Mouse (Mus musculus): ENCODE results near the gene Elovl3. TPM values are rescaled to one million over a fixed set of nuclear protein-coding genes. Genes with fewer than 3 reads are reported as not detected.
A peak's percentile ranks its signal among the peaks of the same experiment; 100 is the strongest.

Gene Elovl3
- 0.10 TPM in 1 of 2 replicates, not detected in the other for polyA plus RNA-seq (2016; fragmentation: Nextera tagmentation; extraction: Ambion mirVana)

DNA sequence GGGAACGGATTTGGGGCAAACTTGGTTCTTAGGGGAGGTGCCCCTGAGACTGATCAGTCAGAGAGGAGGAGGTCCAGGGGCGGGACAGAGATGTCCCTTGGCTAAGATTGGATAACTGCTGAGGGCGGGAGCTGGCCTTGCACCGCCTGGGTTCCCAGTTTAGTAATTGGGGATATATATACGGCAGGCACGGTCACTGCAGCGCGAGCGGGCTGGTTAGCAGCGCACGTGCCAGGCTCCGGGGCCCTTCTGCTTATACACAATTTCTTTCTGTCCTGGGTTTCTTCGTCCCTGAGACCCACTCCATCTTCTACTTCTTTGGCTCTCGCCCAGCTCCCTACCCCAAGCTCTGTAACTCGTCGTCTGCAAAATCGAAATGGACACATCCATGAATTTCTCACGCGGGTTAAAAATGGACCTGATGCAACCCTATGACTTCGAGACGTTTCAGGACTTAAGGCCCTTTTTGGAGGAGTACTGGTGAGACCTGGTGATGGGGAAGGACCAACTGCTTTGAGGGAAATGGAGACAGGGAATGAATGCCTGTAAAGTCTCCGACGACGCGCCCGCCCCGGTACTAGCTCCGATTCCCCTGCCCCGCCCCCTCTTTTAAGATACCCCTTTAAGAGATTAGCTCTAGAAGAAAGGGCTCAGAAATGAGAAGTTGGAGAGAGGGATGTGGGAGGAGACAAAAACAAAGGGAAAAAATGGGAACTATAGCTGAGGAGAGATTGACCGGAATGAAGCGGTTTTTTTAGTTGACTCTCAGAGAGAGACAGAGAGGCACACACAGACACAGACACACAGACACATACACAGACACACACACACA, at the start of gene Elovl3:
Gene Elovl3, plus strand, starts transcription at position 204 of the 832 bp plus-strand sequence.
- peak within 1 kb of the TSS; percentile 28 for H3K4me3 ChIP-seq

DNA sequence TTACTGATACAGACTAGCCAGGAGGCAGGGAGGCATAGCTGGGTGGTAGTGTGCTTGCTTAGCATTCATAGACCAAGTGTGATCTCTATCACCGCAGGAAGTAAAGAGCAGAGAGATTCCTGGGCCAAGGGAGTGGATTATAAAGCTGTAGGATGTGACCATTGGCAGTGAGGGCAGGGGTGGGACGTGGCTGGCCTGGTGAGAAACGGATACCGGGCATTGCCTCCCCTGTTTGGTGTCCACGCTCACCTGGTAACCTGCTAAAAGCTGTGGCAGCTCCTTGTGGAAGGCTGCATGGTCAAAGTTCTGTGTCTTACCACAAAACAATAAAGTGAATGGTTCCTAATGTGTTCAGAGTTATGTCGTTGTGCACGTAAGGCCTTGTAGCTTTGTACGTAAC, 46.5 kb upstream of the Elovl3 start:
- H3K27me3 ChIP-seq (replicated peaks; ENCODE audit: low read depth, poor library complexity, severe bottlenecking), result no peaks in the 10 kb centered on the region
- WGBS, result 96% methylated on average over 8 of the region's 8 CpGs
- H3K9me3 ChIP-seq, result no peaks in the 10 kb centered on the region
- H3K27ac ChIP-seq (replicated peaks), result no peak overlapping the region
- no peak overlapping the region for H3K4me3 ChIP-seq
- no peak for DNase-seq (ENCODE audit: low spot score)
- H3K4me1 ChIP-seq, result no peaks in the 10 kb centered on the region
- peaks cover 65% of the 10 kb centered on the region for H3K36me3 ChIP-seq (replicated peaks)

More for the DNA sequence above, at the start of gene Elovl3:
- no peaks in the 10 kb centered on the region for H3K9me3 ChIP-seq
- no peaks in the 10 kb centered on the region for H3K36me3 ChIP-seq (replicated peaks)
- peaks cover 73% of the 10 kb centered on the region for H3K27me3 ChIP-seq (replicated peaks; ENCODE audit: low read depth, poor library complexity, severe bottlenecking)
- DNase-seq (ENCODE audit: low spot score), result peak; percentile 44
- 3% methylated on average over 31 of the region's 31 CpGs for WGBS
- no peak within 1 kb of the TSS for H3K27ac ChIP-seq (replicated peaks)
- H3K4me1 ChIP-seq, result peaks cover 26% of the 10 kb centered on the region

DNA sequence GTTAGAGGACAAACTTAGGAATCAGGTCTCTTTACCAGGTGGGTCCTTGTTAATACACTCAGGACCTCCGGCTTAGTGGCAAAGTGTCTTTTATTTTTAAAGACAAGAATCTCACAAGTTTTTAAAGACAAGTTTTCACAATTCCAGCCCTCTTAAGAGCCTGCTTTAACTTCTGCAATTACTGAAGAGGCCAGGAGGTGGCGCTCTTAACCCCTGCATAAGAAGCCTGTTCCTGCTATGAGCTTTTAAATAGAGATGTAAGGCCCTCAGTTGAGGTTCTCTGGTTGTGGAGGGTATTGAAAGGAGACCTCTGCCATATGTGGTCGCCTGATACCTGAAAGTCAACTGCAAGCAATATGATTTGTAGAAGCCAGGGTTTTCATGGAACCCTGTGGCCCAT, 45.4 kb upstream of the Elovl3 start:
- Histone ChIP-seq H3K27me3 (replicated peaks; ENCODE audit: low read depth, poor library complexity, severe bottlenecking) (no peaks in the 10 kb centered on the region), H3K9me3 (no peaks in the 10 kb centered on the region), H3K4me3 (no peak overlapping the region), H3K36me3 (replicated peaks) (peaks cover 54% of the 10 kb centered on the region), H3K27ac (replicated peaks) (no peak overlapping the region), H3K4me1 (no peaks in the 10 kb centered on the region)
- 57% methylated on average over 3 of the region's 3 CpGs for WGBS
- DNase-seq (ENCODE audit: low spot score), result peak; percentile 50

DNA sequence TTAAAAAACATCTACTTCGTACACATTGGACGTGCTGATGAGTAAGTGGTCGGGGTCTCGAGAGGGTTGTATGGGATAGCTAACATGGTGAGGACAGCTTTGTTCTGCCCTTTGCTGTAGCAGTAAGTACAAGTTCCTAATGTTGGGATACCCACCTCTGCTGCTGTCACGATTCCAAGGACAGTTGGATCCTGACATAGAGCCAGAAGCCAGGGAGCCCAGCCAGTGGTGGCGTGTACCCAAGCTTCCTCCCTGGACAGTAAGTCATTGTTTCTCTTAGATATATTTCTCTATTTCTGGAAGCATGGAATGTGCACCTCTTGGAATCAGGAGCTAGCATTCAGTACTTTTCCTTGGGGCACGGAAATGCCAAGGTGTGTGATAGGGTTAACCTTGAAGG, 43.8 kb upstream of the Elovl3 start:
- WGBS, result 83% methylated on average over 7 of the region's 7 CpGs
- Histone ChIP-seq H3K36me3 (replicated peaks) (peaks cover 39% of the 10 kb centered on the region), H3K4me3 (no peak overlapping the region), H3K4me1 (no peaks in the 10 kb centered on the region), H3K27ac (replicated peaks) (no peak overlapping the region), H3K9me3 (no peaks in the 10 kb centered on the region), H3K27me3 (replicated peaks; ENCODE audit: low read depth, poor library complexity, severe bottlenecking) (no peaks in the 10 kb centered on the region)
- peak; percentile 5 for DNase-seq (ENCODE audit: low spot score)

DNA sequence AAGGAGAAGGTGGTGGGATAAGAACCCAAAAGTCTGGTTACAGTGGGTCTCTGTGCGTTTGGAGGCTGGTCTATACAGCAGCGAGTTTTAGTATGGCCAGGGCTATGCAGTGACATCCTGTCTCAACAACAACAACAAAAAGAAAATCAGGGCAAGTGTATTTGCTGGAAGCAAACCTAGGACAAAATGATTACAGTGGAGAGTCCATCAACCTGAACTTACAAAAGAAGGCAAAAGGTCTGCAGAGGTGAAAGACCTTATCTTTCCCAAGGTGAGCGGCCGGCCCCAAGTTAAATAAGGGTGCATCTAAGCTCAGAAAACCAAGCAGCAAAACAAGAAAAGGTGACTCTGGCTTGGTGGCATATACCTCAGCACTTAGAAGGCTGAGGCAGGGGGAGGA, 40.1 kb upstream of the Elovl3 start:
- Histone ChIP-seq H3K9me3 (no peaks in the 10 kb centered on the region), H3K27me3 (replicated peaks; ENCODE audit: low read depth, poor library complexity, severe bottlenecking) (no peaks in the 10 kb centered on the region), H3K36me3 (replicated peaks) (peaks cover under 1% of the 10 kb centered on the region), H3K4me3 (no peak overlapping the region), H3K4me1 (no peaks in the 10 kb centered on the region), H3K27ac (replicated peaks) (no peak overlapping the region)
- WGBS, result 84% methylated on average over 4 of the region's 4 CpGs
- no peak for DNase-seq (ENCODE audit: low spot score)

DNA sequence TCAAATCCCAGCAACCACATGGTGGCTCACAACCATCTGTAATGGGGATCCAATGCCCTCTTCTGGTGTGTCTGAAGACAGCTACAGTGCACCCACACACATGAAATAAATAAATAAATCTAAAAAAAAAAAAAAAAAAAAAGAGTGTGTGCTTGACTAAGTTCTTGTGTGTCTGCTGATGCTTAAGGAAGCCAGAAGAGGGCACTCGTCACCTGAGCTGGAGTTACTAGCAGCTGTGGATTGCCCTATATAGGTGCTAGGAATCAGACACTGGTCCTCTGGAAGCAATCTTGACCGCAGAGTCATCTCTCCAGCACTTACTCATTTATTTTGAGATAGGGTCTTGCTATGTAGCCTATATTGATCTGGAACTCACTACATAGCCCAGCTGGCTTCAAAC, 37.6 kb upstream of the Elovl3 start:
- Histone ChIP-seq H3K36me3 (replicated peaks) (no peaks in the 10 kb centered on the region), H3K27me3 (replicated peaks; ENCODE audit: low read depth, poor library complexity, severe bottlenecking) (no peaks in the 10 kb centered on the region), H3K4me3 (no peak overlapping the region), H3K27ac (replicated peaks) (no peak overlapping the region), H3K9me3 (no peaks in the 10 kb centered on the region), H3K4me1 (no peaks in the 10 kb centered on the region)
- WGBS, result 96% methylated on average over 2 of the region's 2 CpGs
- no peak for DNase-seq (ENCODE audit: low spot score)

DNA sequence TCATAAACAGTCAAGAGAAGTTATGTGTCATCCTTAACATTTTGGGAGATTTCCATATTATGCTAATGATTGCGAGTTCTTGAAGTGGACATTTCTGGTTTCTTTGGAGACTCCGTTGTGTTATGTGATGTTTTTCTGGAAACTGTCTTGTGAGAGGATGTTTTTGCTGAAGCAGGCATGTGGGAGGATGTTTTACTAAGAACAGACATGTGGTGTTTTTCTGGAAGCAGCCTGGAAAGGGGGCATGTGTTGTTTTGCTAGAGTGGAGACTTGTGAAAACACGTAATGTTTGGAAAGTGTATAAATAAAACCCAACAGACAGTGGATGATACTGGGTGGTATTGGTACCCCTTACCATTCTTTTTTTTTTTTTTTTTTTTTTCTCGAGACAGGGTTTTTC, 36.4 kb upstream of the Elovl3 start:
- no peak overlapping the region for H3K4me3 ChIP-seq

DNA sequence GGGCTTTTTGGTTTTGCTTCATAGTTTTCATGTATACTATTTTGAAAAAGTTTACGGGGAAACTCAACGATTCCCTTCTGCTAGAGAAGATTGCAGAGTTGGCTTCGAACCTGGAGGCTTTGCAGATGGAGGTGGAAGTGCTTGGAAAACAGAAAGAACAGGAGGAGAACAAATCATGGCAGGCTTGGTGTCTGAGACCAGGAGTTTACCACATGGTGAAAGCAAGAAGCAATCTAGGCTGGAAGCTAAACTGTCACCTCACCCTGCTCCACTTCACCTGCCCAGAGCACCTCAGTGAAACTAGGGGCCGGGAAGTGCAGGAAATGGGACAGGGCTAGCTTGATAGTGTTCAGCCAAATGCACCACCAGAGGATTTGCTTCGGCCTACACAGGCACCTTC, 35.3 kb upstream of the Elovl3 start:
- WGBS, result 85% methylated on average over 5 of the region's 5 CpGs
- Histone ChIP-seq H3K9me3 (no peaks in the 10 kb centered on the region), H3K36me3 (replicated peaks) (no peaks in the 10 kb centered on the region), H3K4me1 (no peaks in the 10 kb centered on the region), H3K4me3 (no peak overlapping the region), H3K27me3 (replicated peaks; ENCODE audit: low read depth, poor library complexity, severe bottlenecking) (no peaks in the 10 kb centered on the region), H3K27ac (replicated peaks) (no peak overlapping the region)
- DNase-seq (ENCODE audit: low spot score), result no peak

More for the DNA sequence above, 36.4 kb upstream of the Elovl3 start:
- no peak for DNase-seq (ENCODE audit: low spot score)
- Histone ChIP-seq H3K27ac (replicated peaks) (no peak overlapping the region), H3K4me1 (no peaks in the 10 kb centered on the region), H3K9me3 (no peaks in the 10 kb centered on the region), H3K36me3 (replicated peaks) (no peaks in the 10 kb centered on the region), H3K27me3 (replicated peaks; ENCODE audit: low read depth, poor library complexity, severe bottlenecking) (no peaks in the 10 kb centered on the region)
- 88% methylated on average over 4 of the region's 4 CpGs for WGBS

DNA sequence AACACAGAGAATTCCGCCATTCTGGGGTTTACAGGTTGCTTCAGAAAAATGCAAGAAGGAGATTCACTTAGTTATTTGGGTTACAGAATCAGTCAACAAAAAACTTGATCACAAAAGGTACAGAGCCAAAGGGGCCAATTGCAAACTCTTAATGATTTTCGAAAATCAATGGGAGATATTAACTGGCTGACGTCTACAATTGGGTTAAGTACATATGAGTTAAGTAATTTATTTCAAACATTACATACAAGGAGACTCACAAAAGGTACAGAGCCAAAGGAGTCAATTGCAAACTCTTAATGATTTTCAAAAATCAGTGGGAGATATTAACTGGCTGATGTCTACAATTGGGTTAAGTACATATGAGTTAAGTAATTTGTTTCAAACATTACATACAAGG, 32.1 kb upstream of the Elovl3 start:
- Histone ChIP-seq H3K4me1 (no peaks in the 10 kb centered on the region), H3K27ac (replicated peaks) (no peak overlapping the region), H3K4me3 (no peak overlapping the region), H3K36me3 (replicated peaks) (no peaks in the 10 kb centered on the region), H3K27me3 (replicated peaks; ENCODE audit: low read depth, poor library complexity, severe bottlenecking) (no peaks in the 10 kb centered on the region), H3K9me3 (no peaks in the 10 kb centered on the region)
- DNase-seq (ENCODE audit: low spot score), result no peak
- 93% methylated on average over 3 of the region's 3 CpGs for WGBS

DNA sequence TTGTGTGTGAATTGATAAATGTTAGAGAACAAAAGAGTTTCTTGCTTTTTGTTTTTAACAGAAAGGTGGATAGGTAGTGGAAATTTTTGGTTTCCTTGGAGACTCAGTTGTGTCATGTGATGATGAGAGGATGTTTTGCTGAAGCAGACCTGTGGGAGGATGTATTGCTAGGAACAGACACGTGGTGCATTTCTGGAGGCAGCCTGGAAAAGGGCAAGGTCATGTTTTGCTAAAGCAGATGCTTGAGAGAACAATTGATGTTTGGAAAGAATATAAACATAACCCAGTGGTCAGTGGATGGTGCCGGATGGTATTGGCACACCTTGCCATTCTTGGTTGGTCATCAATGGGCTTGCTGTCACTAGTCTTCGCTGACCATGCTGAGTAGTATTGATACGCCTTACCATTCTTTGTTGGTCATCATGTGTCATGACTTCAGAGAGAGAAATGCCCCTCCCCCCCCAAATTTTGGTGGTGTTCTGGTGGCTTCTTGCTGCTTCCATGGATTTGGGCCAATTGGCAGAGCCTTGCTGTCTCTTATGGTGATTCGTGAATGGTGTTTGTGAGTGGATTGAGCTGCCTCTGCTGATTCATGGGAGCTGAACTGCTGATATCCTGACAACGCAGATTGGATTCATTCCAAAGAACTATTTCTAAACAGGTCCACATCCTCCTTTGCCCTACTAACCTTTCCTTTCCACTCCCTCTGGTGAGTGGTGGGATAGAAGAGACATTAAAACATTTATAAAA, 28.1 kb upstream of the Elovl3 start:
- H3K27me3 ChIP-seq (replicated peaks; ENCODE audit: low read depth, poor library complexity, severe bottlenecking), result no peaks in the 10 kb centered on the region
- WGBS, result 85% methylated on average over 6 of the region's 6 CpGs

DNA sequence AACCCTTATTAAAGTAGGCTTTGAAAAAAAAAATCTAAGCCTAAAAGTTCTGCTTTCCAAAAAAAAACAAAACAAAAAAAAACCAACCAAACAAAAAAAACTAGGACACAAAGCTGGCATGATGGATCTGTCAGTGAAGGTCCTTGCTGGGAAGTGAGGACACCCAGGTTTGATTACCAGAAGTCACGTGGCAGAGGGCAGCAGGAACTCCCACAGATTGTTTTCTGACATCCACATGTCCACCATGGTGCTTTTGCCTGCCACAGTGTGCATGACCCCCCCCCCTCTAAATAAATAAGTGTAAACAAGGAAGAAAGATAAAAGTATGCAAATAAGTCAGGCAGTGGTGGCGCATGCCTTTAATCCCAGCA, 27.5 kb upstream of the Elovl3 start:
- WGBS, result 81% methylated on average over 2 of the region's 2 CpGs
- no peak overlapping the region for H3K27ac ChIP-seq (replicated peaks)
- H3K4me1 ChIP-seq, result no peaks in the 10 kb centered on the region
- H3K36me3 ChIP-seq (replicated peaks), result no peaks in the 10 kb centered on the region
- no peaks in the 10 kb centered on the region for H3K27me3 ChIP-seq (replicated peaks; ENCODE audit: low read depth, poor library complexity, severe bottlenecking)
- DNase-seq (ENCODE audit: low spot score), result no peak
- H3K9me3 ChIP-seq, result no peaks in the 10 kb centered on the region
- H3K4me3 ChIP-seq, result no peak overlapping the region

More for the DNA sequence above, 28.1 kb upstream of the Elovl3 start:
- H3K36me3 ChIP-seq (replicated peaks), result no peaks in the 10 kb centered on the region
- no peak overlapping the region for H3K4me3 ChIP-seq
- H3K27ac ChIP-seq (replicated peaks), result no peak overlapping the region
- no peaks in the 10 kb centered on the region for H3K4me1 ChIP-seq
- DNase-seq (ENCODE audit: low spot score), result no peak
- no peaks in the 10 kb centered on the region for H3K9me3 ChIP-seq

DNA sequence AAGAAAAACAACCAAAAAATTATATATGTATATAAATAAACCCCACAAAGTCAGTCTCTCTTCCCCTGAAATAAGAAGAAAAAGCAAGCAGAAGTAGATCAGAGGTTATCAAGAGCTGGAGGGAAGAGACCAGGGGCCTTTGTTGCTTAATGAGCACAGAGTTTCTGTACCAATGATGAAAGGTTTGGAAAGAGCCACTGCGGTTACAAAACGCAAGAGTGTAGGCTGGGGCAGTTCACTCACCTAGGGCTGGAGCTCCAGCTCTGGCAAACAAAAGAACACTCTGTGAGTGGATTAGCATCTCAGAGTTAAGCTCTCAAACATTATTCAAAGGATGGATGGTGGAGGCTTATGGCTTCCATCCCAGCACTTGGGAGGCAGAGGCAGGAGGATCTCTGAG, 21.5 kb upstream of the Elovl3 start:
- no peak for DNase-seq (ENCODE audit: low spot score)
- Histone ChIP-seq H3K9me3 (no peaks in the 10 kb centered on the region), H3K4me1 (no peaks in the 10 kb centered on the region), H3K36me3 (replicated peaks) (no peaks in the 10 kb centered on the region), H3K27me3 (replicated peaks; ENCODE audit: low read depth, poor library complexity, severe bottlenecking) (no peaks in the 10 kb centered on the region), H3K4me3 (no peak overlapping the region), H3K27ac (replicated peaks) (no peak overlapping the region)
- 75% methylated on average over 2 of the region's 2 CpGs for WGBS

DNA sequence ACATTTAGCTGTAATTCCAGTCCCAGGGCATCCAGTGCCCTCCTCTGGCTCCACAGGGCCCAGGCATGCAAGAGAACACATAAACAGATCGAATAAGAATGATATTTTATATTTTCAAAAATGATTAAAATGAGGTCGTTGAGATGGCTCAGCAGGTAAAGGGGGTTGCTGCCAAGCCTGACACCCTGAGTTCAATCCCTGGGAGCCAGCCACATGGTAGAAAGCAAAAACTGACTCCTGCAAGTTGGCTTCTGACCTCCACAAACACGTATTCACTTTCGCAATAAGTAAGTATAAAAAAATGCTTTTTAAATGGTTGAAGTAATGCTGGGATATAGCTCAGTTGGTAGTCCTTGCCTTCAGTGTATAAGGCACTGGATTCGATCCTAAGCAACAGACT, 20.9 kb upstream of the Elovl3 start:
- no peaks in the 10 kb centered on the region for H3K4me1 ChIP-seq
- H3K27ac ChIP-seq (replicated peaks), result no peak overlapping the region
- H3K36me3 ChIP-seq (replicated peaks), result no peaks in the 10 kb centered on the region
- H3K27me3 ChIP-seq (replicated peaks; ENCODE audit: low read depth, poor library complexity, severe bottlenecking), result no peaks in the 10 kb centered on the region
- DNase-seq (ENCODE audit: low spot score), result no peak
- H3K9me3 ChIP-seq, result no peaks in the 10 kb centered on the region
- WGBS, result 89% methylated on average over 5 of the region's 5 CpGs
- H3K4me3 ChIP-seq, result no peak overlapping the region

Measured in embryonic facial prominence, embryonic 10.5 days (tissue).